Mouse (Mus musculus) midbrain, embryonic 11.5 days (tissue): ENCODE results near the gene Map4k2. TPM values are rescaled to one million over a fixed set of nuclear protein-coding genes. Genes with fewer than 3 reads are reported as not detected.

Experiments used
- ATAC-seq: fragments of 200-750 bp; cut with Nextera tagmentation; 2 replicates; pipeline ENCODE4 v1.8.0; 2017; ENCODE audit warnings: moderate TSS enrichment, moderate library complexity; ENCODE audit not compliant: low FRiP score
- DNase-seq: peaks from one replicate; pipeline ENCODE4 v3.0.0; 2015; ENCODE audit warnings: low spot score; ENCODE audit errors: missing footprints
- H3K27ac ChIP-seq: fragments of 300-500 bp; sonication (generic); 2 replicates; pipeline ENCODE4 v1.5.1; 2014; ENCODE audit warnings: low read depth, low read length
- H3K27me3 ChIP-seq: fragments of 300-500 bp; sonication (generic); 2 replicates; pipeline ENCODE4 v1.6.1; 2014; ENCODE audit warnings: mild to moderate bottlenecking, low read length, moderate library complexity, mixed read lengths; ENCODE audit not compliant: control insufficient read depth, insufficient read depth
- H3K36me3 ChIP-seq: fragments of 300-500 bp; sonication (generic); 2 replicates; pipeline ENCODE4 v1.6.1; 2014; ENCODE audit warnings: mild to moderate bottlenecking, low read length, moderate library complexity, mixed read lengths; ENCODE audit not compliant: control insufficient read depth, insufficient read depth
- H3K4me1 ChIP-seq: fragments of 300-500 bp; sonication (generic); 2 replicates; pipeline ENCODE4 v1.6.1; 2014; ENCODE audit warnings: low read length; ENCODE audit not compliant: control insufficient read depth, insufficient read depth
- H3K4me2 ChIP-seq: fragments of 300-500 bp; sonication (generic); 2 replicates; pipeline ENCODE4 v1.6.1; 2014; ENCODE audit warnings: mild to moderate bottlenecking, moderate library complexity
- H3K4me3 ChIP-seq: fragments of 300-500 bp; sonication (generic); 2 replicates; pipeline ENCODE4 v1.5.1; 2014; ENCODE audit warnings: low read depth, low read length
- H3K9ac ChIP-seq: fragments of 300-500 bp; sonication (generic); 2 replicates; pipeline ENCODE4 v1.6.1; 2014; ENCODE audit warnings: low read length
- H3K9me3 ChIP-seq: fragments of 300-500 bp; sonication (generic); 2 replicates; pipeline ENCODE4 v1.6.1; 2016; ENCODE audit warnings: low read length; ENCODE audit not compliant: control insufficient read depth
- WGBS: fragments of 180-500 bp; shearing (Covaris S2); extraction: QIAGEN DNeasy Blood & Tissue Kit; methylation state at CpG from one replicate; pipeline ENCODE4 v1.1.7; 2014; 5-methylcytosine and 5-hydroxymethylcytosine counted together
- polyA plus RNA-seq: library from polyadenylated mRNA; unstranded; fragments of >200 nt; fragmentation: Nextera tagmentation; extraction: Ambion mirVana; gene quantifications from 2 replicates; pipeline ENCODE4 v1.2.1, GENCODE M21; 2014

Gene Map4k2
- polyA plus RNA-seq, 1 experiment from 2014 or later = 8.6 TPM

DNA sequence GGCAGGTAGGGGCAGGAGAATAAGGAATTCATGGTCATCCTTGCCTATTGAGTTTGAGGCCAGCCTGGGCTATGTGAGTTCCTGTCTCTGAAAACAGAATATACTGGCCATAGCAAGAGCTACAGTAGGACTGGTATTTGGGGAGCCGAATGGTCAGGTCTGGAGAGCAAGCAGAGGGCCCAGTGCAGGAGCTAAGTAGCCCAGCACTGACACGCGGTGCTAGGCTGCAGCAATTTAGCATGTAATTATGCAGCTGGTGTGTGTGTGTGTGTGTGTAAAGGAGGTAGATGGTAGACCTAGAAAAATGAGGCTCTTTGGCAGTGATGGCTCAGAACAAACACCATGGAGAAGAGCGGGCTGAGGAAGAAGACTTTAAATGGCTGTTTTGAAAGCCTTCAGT, 6.7 kb downstream of the Map4k2 start:
- 95% methylated on average over 4 of the region's 4 CpGs for WGBS
- Histone ChIP-seq H3K27ac (no peak overlapping the region), H3K36me3 (no peaks in the 10 kb centered on the region), H3K9me3 (no peaks in the 10 kb centered on the region), H3K4me1 (peaks cover 2% of the 10 kb centered on the region; the same call in 1 of the 2 replicates), H3K9ac (no peak overlapping the region), H3K4me2 (no peak overlapping the region), H3K4me3 (no peak overlapping the region), H3K27me3 (no peaks in the 10 kb centered on the region)
- ATAC-seq (no peak), DNase-seq (peak; percentile 51)

GRCm38 (mm10) chr19:6348717-6349116, 7.8 kb downstream of the Map4k2 start:
- Histone ChIP-seq H3K9ac (no peak overlapping the region), H3K9me3 (no peaks in the 10 kb centered on the region), H3K27ac (no peak overlapping the region), H3K27me3 (no peaks in the 10 kb centered on the region), H3K4me2 (no peak overlapping the region), H3K4me3 (no peak overlapping the region), H3K4me1 (peaks cover 2% of the 10 kb centered on the region; the same call in 1 of the 2 replicates), H3K36me3 (no peaks in the 10 kb centered on the region)
- peak; percentile 83 for DNase-seq
- 70% methylated on average over 9 of the region's 9 CpGs for WGBS
- no peak for ATAC-seq

- 50% methylated on average over 14 of the region's 14 CpGs for WGBS
- no peak overlapping the region for H3K27ac ChIP-seq
- no peak for DNase-seq
Measured at GRCm38 (mm10) chr19:6349215-6349983, 8.5 kb downstream of the Map4k2 start.

DNA sequence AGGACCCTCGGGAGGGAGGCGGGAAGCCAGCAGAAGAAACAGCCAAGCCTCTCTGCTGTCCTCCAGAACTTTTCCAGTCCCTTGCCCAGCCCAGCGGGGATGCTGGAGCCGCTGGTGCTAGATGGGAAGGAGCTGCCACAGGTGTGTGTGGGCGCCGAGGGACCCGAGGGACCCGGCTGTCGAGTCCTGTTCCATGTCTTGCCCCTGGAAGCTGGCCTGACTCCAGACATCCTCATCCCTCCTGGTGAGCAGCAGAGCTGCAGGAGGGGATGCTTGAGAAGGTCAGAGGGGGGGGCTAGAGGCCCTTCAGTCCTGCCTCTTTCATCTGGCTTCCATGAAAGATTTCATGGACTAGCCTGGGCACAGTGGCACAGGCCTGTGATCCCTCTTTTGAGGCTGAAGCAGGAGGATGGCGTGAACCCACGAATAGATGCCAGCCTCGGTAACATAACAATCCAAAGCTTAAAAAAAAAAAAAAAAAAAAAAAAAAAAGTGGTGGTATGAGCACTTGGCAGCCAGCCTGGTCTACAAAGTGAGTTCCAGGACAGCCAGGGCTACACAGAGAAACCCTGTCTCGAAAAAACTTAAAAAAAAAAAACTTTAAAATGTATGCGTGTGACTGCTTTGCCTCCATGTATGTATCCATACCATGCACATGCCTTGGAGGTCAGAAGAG, 10.6 kb downstream of the Map4k2 start:
- Histone ChIP-seq H3K27ac (no peak overlapping the region), H3K9ac (no peak overlapping the region), H3K4me1 (peaks cover 2% of the 10 kb centered on the region; the same call in 1 of the 2 replicates), H3K4me3 (no peak overlapping the region), H3K4me2 (no peak overlapping the region), H3K36me3 (no peaks in the 10 kb centered on the region), H3K9me3 (no peaks in the 10 kb centered on the region), H3K27me3 (no peaks in the 10 kb centered on the region)
- 61% methylated on average over 14 of the region's 14 CpGs for WGBS
- DNase-seq (no peak), ATAC-seq (no peak)

More at GRCm38 (mm10) chr19:6349215-6349983, 8.5 kb downstream of the Map4k2 start:
- no peak overlapping the region for H3K4me3 ChIP-seq
- H3K4me1 ChIP-seq = peaks cover 2% of the 10 kb centered on the region; the same call in 1 of the 2 replicates
- no peak overlapping the region for H3K4me2 ChIP-seq
- H3K36me3 ChIP-seq = no peaks in the 10 kb centered on the region
- no peak overlapping the region for H3K9ac ChIP-seq
- H3K9me3 ChIP-seq = no peaks in the 10 kb centered on the region
- H3K27me3 ChIP-seq = no peaks in the 10 kb centered on the region
- no peak for ATAC-seq

- peaks cover 2% of the 10 kb centered on the region; the same call in 1 of the 2 replicates for H3K4me1 ChIP-seq
- DNase-seq (no peak), ATAC-seq (no peak)
- no peaks in the 10 kb centered on the region for H3K9me3 ChIP-seq
- H3K27me3 ChIP-seq = no peaks in the 10 kb centered on the region
- no peak overlapping the region for H3K4me2 ChIP-seq
- H3K4me3 ChIP-seq = no peak overlapping the region
- H3K9ac ChIP-seq = no peak overlapping the region
- no peak overlapping the region for H3K27ac ChIP-seq
- 91% methylated on average over 2 of the region's 2 CpGs for WGBS
- H3K36me3 ChIP-seq = no peaks in the 10 kb centered on the region
Measured at GRCm38 (mm10) chr19:6352107-6352505, 11.2 kb downstream of the Map4k2 start.

DNA sequence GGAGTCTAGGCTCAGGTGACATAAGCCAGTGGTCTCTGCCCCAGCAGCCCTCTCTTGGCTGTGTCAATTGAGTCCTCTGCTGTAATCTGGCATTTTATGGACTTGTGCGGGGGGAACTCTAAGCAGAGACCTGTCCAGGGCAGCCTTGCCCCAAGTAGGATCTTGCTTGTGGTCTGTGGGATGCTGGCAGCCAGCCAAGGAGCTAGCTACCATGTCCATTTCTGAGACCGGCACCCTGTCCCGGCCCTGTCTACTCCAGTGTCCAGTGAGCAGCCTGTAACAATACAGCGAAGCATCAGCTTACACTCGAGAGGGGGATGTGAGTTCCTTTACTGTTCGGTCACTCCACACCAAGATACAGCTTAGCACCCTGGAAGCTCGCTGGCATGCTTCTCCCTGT, 13.1 kb downstream of the Map4k2 start:
- Histone ChIP-seq H3K27ac (no peak overlapping the region), H3K4me2 (no peak overlapping the region), H3K9me3 (no peaks in the 10 kb centered on the region), H3K4me3 (no peak overlapping the region), H3K36me3 (no peaks in the 10 kb centered on the region), H3K9ac (no peak overlapping the region), H3K27me3 (no peaks in the 10 kb centered on the region), H3K4me1 (peaks cover 2% of the 10 kb centered on the region; the same call in 1 of the 2 replicates)
- ATAC-seq (no peak), DNase-seq (no peak)
- 85% methylated on average over 7 of the region's 7 CpGs for WGBS

- ATAC-seq = no peak
- Histone ChIP-seq H3K36me3 (peaks cover 7% of the 10 kb centered on the region; the same call in 1 of the 2 replicates), H3K9me3 (no peaks in the 10 kb centered on the region), H3K27ac (no peak overlapping the region), H3K4me1 (peaks cover 11% of the 10 kb centered on the region), H3K4me3 (no peak overlapping the region), H3K4me2 (no peak overlapping the region), H3K9ac (no peak overlapping the region), H3K27me3 (no peaks in the 10 kb centered on the region)
- DNase-seq = no peak
- 85% methylated on average over 3 of the region's 3 CpGs for WGBS
Measured at GRCm38 (mm10) chr19:6361291-6361690, 20.4 kb downstream of the Map4k2 start.

- H3K27ac ChIP-seq = peak overlapping the region; percentile 11; the same call in 1 of the 2 replicates
- H3K27me3 ChIP-seq = no peaks in the 10 kb centered on the region
- H3K4me2 ChIP-seq = peak overlapping the region; percentile 53
- peak overlapping the region; percentile 22; the same call in 1 of the 2 replicates for H3K9ac ChIP-seq
- H3K4me1 ChIP-seq = peaks cover 11% of the 10 kb centered on the region
- 2% methylated on average over 11 of the region's 11 CpGs for WGBS
- H3K9me3 ChIP-seq = no peaks in the 10 kb centered on the region
- DNase-seq (no peak), ATAC-seq (no peak; the same call in 1 of the 2 replicates)
- H3K36me3 ChIP-seq = peaks cover 17% of the 10 kb centered on the region
- H3K4me3 ChIP-seq = peak overlapping the region; percentile 100
Measured at GRCm38 (mm10) chr19:6363091-6363410, 22.1 kb downstream of the Map4k2 start.
